Mouse (Mus musculus) kidney, postnatal 0 days (tissue): ENCODE data around the gene Ift43. TPM values are rescaled to one million over a fixed set of nuclear protein-coding genes. Genes with fewer than 3 reads are reported as not detected.

Experiments used
- ATAC-seq: fragments of 200-750 bp; cut with Nextera tagmentation; replicated peaks from 2 replicates; pipeline ENCODE4 v1.8.0; 2017; ENCODE audit warnings: low read depth, moderate number of reproducible peaks, moderate TSS enrichment, moderate library complexity; ENCODE audit not compliant: low FRiP score
- DNase-seq: peaks from one replicate; pipeline ENCODE4 v3.0.0-alpha.2; 2016; ENCODE audit warnings: low spot score
- H3K27ac ChIP-seq: fragments of 300-500 bp; sonication (generic); 2 replicates; pipeline ENCODE4 v1.5.1; 2014; ENCODE audit warnings: mild to moderate bottlenecking
- H3K27me3 ChIP-seq: fragments of 300-500 bp; sonication (generic); 2 replicates; pipeline ENCODE4 v1.6.1; 2014; ENCODE audit warnings: low read length, mixed read lengths; ENCODE audit not compliant: insufficient read depth
- H3K36me3 ChIP-seq: fragments of 300-500 bp; sonication (generic); 2 replicates; pipeline ENCODE4 v1.6.1; 2014; ENCODE audit warnings: low read length, mixed read lengths; ENCODE audit not compliant: insufficient read depth
- H3K4me1 ChIP-seq: fragments of 300-500 bp; sonication (generic); replicated peaks from 2 replicates; pipeline ENCODE4 v1.6.1; 2014; ENCODE audit warnings: antibody characterized with exemption, low read length, mixed read lengths; ENCODE audit not compliant: insufficient read depth
- H3K4me2 ChIP-seq: fragments of 300-500 bp; sonication (generic); 2 replicates; pipeline ENCODE4 v1.6.1; 2014; ENCODE audit warnings: mild to moderate bottlenecking, low read length, moderate library complexity, mixed read lengths
- H3K4me3 ChIP-seq: fragments of 300-500 bp; sonication (generic); replicated peaks from 2 replicates; pipeline ENCODE4 v1.5.1; 2014; ENCODE audit warnings: low read depth, low read length
- H3K9ac ChIP-seq: fragments of 300-500 bp; sonication (generic); 2 replicates; pipeline ENCODE4 v1.6.1; 2014; ENCODE audit warnings: low read depth, low read length
- H3K9me3 ChIP-seq: fragments of 300-500 bp; sonication (generic); replicated peaks from 2 replicates; pipeline ENCODE4 v1.6.1; 2016; ENCODE audit warnings: low read length, inconsistent platforms, mixed read lengths
- CTCF ChIP-seq: IDR thresholded peaks from 2 replicates; pipeline ENCODE4 v1.5.1; 2016; ENCODE audit warnings: antibody characterized with exemption, low read depth, mild to moderate bottlenecking, moderate library complexity
- WGBS: fragments of 180-500 bp; shearing (Covaris S2); extraction: QIAGEN DNeasy Blood & Tissue Kit; methylation state at CpG from one replicate; pipeline ENCODE4 v1.1.7; 2014; 5-methylcytosine and 5-hydroxymethylcytosine counted together
- polyA plus RNA-seq: library from polyadenylated mRNA; unstranded; fragments of >200 nt; fragmentation: Nextera tagmentation; extraction: Ambion mirVana; gene quantifications from 2 replicates; pipeline ENCODE4 v1.2.1, GENCODE M21; 2015

The Ift43 gene
- polyA plus RNA-seq, 1 experiment from 2014 or later, result 87.3 TPM

DNA sequence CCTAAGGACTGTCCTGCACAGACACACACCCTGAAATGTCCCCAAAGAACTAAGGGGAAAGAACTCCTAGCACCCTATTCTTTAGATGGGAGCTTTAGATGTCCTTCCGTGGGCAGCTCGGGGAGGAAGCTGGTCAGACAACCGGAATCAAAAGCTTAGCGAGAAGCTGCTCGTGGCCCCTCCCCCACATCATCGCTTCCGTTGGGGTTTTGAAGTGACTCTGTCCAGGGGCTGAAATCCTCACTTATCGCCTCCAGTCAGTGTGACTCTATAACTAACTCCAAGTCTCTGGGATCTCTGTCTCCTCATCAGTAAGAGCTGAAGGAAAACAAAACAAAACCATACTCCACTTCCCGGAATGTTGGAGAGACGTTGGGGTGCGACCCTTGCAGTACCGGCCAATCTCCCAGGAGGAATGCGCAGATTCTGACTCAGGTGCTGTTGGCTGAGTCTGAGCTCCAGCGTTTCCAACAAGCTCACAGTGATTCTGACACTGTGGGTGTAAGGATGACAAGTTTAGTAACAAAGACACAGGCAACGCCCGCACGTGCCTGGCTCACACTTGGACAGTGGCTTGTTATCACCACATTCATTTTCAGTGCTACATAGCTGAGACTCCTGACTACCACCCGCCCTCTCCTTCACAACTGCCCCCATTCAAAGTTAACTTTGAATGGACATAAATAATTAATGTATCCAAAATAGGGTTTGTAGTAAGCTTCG, 107.4 kb downstream of the Ift43 start:
- no peak for TF ChIP-seq CTCF
- no peaks in the 10 kb centered on the region for H3K9me3 ChIP-seq
- no peak overlapping the region for H3K27ac ChIP-seq
- H3K36me3 ChIP-seq, result no peaks in the 10 kb centered on the region
- no peak overlapping the region for H3K9ac ChIP-seq
- no peak overlapping the region for H3K4me3 ChIP-seq
- DNase-seq (peak; percentile 69), ATAC-seq (no peak)
- WGBS, result 22% methylated on average over 19 of the region's 19 CpGs
- H3K27me3 ChIP-seq, result no peaks in the 10 kb centered on the region
- H3K4me2 ChIP-seq, result no peak overlapping the region
- H3K4me1 ChIP-seq, result no peaks in the 10 kb centered on the region

DNA sequence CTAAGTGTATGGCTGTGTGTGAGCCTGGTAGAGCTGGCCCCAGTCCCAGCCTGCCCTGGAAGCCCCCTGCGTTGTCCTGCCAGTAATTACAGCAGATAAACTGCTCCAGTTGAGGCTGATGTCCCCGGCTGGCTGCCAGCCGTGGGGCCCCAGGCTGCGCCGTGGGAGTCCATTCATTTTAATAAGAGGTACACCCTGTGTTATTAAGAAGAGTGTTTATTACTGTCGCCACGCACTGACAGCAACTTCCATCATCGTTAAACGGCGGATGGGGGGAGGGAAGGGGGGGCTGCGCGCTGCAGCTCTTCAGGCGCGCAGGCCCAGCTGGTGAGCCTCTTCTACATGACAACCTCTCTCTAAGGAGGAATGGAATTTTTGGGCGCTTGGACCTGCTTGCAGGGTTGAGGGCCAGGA, 109.7 kb downstream of the Ift43 start:
- 23% methylated on average over 15 of the region's 15 CpGs for WGBS
- Histone ChIP-seq H3K27ac (no peak overlapping the region), H3K27me3 (no peaks in the 10 kb centered on the region), H3K9ac (no peak overlapping the region), H3K4me2 (no peak overlapping the region), H3K4me3 (no peak overlapping the region), H3K4me1 (no peaks in the 10 kb centered on the region), H3K9me3 (no peaks in the 10 kb centered on the region), H3K36me3 (no peaks in the 10 kb centered on the region)
- DNase-seq (peak; percentile 24), ATAC-seq (no peak)
- no peak for TF ChIP-seq CTCF

DNA sequence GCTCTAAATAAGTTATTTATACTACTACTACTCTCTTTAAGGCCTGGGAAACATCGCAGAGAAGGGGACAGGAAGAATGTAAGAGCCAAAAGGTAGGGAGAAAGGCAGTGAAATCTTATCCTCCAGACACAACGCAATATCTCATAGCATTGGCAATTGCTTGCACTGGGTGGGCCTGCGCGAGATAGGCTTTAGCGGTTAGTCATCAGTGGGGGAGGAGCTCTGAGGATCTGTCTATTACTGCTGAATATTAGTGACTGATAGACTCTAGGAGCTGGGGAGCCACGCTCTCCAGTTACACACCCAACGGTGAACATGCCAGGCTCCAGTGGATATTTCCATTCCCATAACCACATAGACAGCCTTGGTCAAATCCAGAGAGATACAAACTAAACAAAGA, 114.6 kb downstream of the Ift43 start:
- Histone ChIP-seq H3K27me3 (no peaks in the 10 kb centered on the region), H3K9me3 (no peaks in the 10 kb centered on the region), H3K4me3 (no peak overlapping the region), H3K27ac (no peak overlapping the region), H3K36me3 (no peaks in the 10 kb centered on the region), H3K4me2 (no peak overlapping the region), H3K4me1 (no peaks in the 10 kb centered on the region), H3K9ac (no peak overlapping the region)
- 87% methylated on average over 7 of the region's 7 CpGs for WGBS
- TF ChIP-seq CTCF, result no peak
- ATAC-seq (no peak), DNase-seq (no peak)

DNA sequence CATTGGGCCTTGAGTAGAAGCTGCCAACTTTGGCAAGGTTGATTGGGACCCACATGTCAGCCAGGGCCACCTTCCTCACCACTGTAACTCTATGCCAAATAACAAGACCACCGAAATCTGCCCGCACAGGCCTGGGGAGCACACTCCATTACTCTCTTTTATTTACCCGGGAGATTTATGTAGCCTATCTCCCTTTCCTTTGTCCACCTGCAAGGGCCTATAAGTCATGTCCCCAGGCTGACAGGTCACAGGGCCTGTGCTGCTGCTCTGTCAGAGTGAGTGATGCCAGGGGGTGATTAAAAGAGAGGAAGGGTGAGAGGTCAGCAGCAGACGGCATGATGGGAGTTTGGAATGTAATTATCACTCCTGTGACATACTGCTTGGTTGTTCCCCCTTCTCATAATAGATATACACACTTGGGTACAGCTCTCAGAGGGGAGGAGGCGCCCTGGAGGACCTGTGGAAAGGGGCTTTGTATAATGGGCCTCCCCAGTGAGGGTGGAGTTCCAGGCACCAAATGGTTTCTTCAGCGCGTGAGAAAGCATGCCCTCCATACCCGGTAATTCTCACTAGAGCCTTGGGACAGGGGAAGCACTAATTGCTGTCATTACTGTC, 121.2 kb downstream of the Ift43 start:
- Histone ChIP-seq H3K4me1 (no peaks in the 10 kb centered on the region), H3K9me3 (no peaks in the 10 kb centered on the region), H3K36me3 (no peaks in the 10 kb centered on the region), H3K27me3 (no peaks in the 10 kb centered on the region), H3K9ac (no peak overlapping the region), H3K27ac (no peak overlapping the region), H3K4me2 (no peak overlapping the region), H3K4me3 (no peak overlapping the region)
- ATAC-seq (peak; percentile 76; the same call in 1 of the 2 replicates), DNase-seq (peak; percentile 72)
- 9% methylated on average over 8 of the region's 8 CpGs for WGBS
- TF ChIP-seq CTCF, result no peak

DNA sequence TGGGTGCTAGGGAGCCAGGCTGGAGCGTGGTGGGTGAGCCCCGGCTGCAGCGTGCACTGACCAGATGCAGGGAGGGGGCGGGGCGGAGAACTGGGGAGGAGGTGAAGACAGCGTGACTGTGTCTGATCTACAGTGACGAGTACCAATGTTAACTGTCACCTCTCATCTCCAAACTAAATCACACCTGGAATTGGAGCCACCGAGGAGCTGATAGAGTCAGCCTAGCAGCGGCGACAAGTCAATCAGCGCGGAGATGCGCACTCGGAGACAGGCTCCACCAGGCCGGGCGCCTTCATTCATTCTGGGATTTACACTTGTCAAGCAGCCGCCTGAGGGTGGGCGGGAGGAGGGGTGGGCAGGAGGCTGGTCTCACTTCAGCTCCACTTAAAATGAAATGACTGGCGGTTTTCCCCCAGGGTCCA, 128.8 kb downstream of the Ift43 start:
- no peak overlapping the region for H3K4me3 ChIP-seq
- no peak overlapping the region for H3K9ac ChIP-seq
- no peaks in the 10 kb centered on the region for H3K9me3 ChIP-seq
- TF ChIP-seq CTCF, result no peak
- H3K27me3 ChIP-seq, result peaks cover 37% of the 10 kb centered on the region
- H3K4me2 ChIP-seq, result no peak overlapping the region
- DNase-seq (no peak), ATAC-seq (no peak)
- H3K4me1 ChIP-seq, result no peaks in the 10 kb centered on the region
- WGBS, result 3% methylated on average over 19 of the region's 19 CpGs
- H3K27ac ChIP-seq, result no peak overlapping the region
- H3K36me3 ChIP-seq, result no peaks in the 10 kb centered on the region

Other genes with a start within 250 kb of the Ift43 start
- gene Tgfb3, start 3.5 kb upstream of the Ift43 start, polyA plus RNA-seq, result 16.6 and 19.3 TPM in 2 replicates
- 10.6 and 10.8 TPM in 2 replicates for gene Gpatch2l, start 159.3 kb downstream of the Ift43 start, polyA plus RNA-seq